Mouse (Mus musculus) myocyte (in vitro differentiated cells): ENCODE data around the gene Phb.

Experiments used
- CEBPB ChIP-seq: IDR thresholded peaks from 2 replicates; pipeline ENCODE4 v1.6.1; 2011; ENCODE audit warnings: mild to moderate bottlenecking, moderate library complexity; ENCODE audit not compliant: poor library complexity, insufficient read depth, severe bottlenecking
- E2F4 ChIP-seq: IDR thresholded peaks from one replicate; pipeline ENCODE4 v1.6.1; 2011; ENCODE audit warnings: mild to moderate bottlenecking, control low read depth, moderate library complexity; ENCODE audit not compliant: insufficient read depth
- MAX ChIP-seq: IDR thresholded peaks from one replicate; pipeline ENCODE4 v1.6.1; 2011; ENCODE audit warnings: low read depth, mild to moderate bottlenecking, control low read depth
- MYOD1 ChIP-seq, 3 experiments: IDR thresholded peaks; one replicate each; pipeline ENCODE4 v1.6.1; 2011; ENCODE audit warnings: control low read depth in 2 of 3, low read depth in 2 of 3, mild to moderate bottlenecking in 2 of 3, moderate library complexity in 1 of 3; ENCODE audit not compliant: insufficient read length in 2 of 3, control insufficient read depth in 1 of 3
- MYOG ChIP-seq, 3 experiments: IDR thresholded peaks; one replicate each; pipeline ENCODE4 v1.6.1; 2011; ENCODE audit warnings: control low read depth in 2 of 3, low read depth in 2 of 3, mild to moderate bottlenecking in 2 of 3; ENCODE audit not compliant: insufficient read length in 2 of 3, control insufficient read depth in 1 of 3, insufficient read depth in 1 of 3
- POLR2A ChIP-seq: IDR thresholded peaks from one replicate; pipeline ENCODE4 v1.6.1; 2011; ENCODE audit warnings: low read depth, mild to moderate bottlenecking, control low read depth, moderate library complexity; ENCODE audit not compliant: insufficient read length
- TCF12 ChIP-seq: IDR thresholded peaks from one replicate; pipeline ENCODE4 v1.6.1; 2011; ENCODE audit warnings: mild to moderate bottlenecking, control low read depth; ENCODE audit not compliant: poor library complexity, insufficient read depth, severe bottlenecking
- TCF3 ChIP-seq: IDR thresholded peaks from one replicate; pipeline ENCODE4 v1.6.1; 2011; ENCODE audit warnings: low read depth, control low read depth; ENCODE audit not compliant: insufficient read length
- USF1 ChIP-seq: IDR thresholded peaks from one replicate; pipeline ENCODE4 v1.6.1; 2011; ENCODE audit warnings: low read depth, mild to moderate bottlenecking, control low read depth, moderate library complexity

GRCm38 (mm10) chr11:95642534-95643280 lies 24.1 kb upstream of the Phb start:
- TF ChIP-seq MAX (no peak), POLR2A (no peak), CEBPB (no peak), USF1 (no peak), MYOD1 (IDR thresholded peaks at IDR 0.05; ENCODE audit: control insufficient read depth in 1 of 3, insufficient read length in 2 of 3, low read depth in 2 of 3) (no peak), TCF12 (no peak), TCF3 (no peak), E2F4 (no peak), MYOG (IDR thresholded peaks at IDR 0.05; ENCODE audit: control insufficient read depth in 1 of 3, insufficient read depth in 1 of 3, insufficient read length in 2 of 3, low read depth in 2 of 3) (no peak)
